14 mouse cellular contexts compared by ENCODE assay signal in the genomic region with DNA sequence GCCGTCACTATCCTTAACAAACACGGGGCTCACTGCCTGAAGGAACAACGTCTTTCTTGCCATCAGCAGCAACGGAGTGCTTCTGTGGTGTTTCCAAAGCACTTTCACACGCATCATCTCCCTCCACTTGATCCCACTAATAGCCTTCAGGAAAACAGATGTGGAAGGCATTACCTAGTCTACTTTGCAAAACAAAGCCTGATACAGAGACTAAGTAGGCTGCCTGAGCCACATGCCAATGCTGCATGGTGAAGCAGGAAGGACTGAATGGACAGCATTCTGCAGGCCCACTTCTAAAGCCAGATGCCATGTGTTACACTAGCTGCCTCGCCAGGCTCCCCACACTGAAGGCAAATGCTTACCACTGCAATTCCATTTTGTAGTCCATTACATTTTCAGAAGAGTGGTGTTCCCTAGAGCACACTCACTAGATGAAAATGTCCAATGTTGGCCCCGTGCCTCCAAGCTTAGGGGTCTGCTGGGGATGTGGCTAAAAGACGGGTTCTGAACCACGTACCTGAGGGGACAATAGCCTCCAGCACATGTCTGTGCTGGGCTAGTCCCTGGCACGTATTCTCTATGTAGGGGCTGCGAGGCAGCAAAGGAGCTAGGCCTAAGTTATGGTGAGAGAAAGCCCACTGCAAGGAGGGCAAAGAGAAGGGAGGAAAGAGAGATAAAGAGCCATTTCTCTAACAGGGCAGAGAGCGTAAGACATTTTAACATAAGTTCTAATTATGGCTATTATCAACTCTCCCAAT.
DNase-seq lines count a peak whose midpoint lies in the region; ATAC-seq and TF ChIP-seq lines count a peak whose summit lies in the region.
"Had no signal": no experiment of that assay in that cellular context is flagged by ENCODE, and none has a peak within 500 bp of the region (broad histone marks: within the 10 kb centered on the region; RNA-seq: fewer than 3 reads in every experiment).

No protein-coding gene starts in this region.

- 0 out of 2 replicates have a peak, but pooled peaks cover under 1% of the 10 kb centered on the region for H3K36me3 ChIP-seq in embryonic facial prominence, embryonic 13.5 days
- H3K36me3 ChIP-seq in hindbrain, embryonic 16.5 days (ENCODE audit: control insufficient read depth, insufficient read depth, low read length) = no peaks in the 10 kb centered on the region
- no peaks in the 10 kb centered on the region for H3K36me3 ChIP-seq in midbrain, postnatal 0 days (ENCODE audit: insufficient read depth, low read length)
- H3K36me3 ChIP-seq: liver, embryonic 13.5 days; stomach, embryonic 15.5 days had no signal

- TF ChIP-seq CTCF in midbrain, postnatal 0 days (IDR thresholded peaks at IDR 0.05) = no peak

- H3K9me3 ChIP-seq in embryonic facial prominence, embryonic 13.5 days = no peaks in the 10 kb centered on the region
- no peaks in the 10 kb centered on the region for H3K9me3 ChIP-seq in hindbrain, embryonic 16.5 days (ENCODE audit: control insufficient read depth, low read length)
- no peaks in the 10 kb centered on the region for H3K9me3 ChIP-seq in midbrain, postnatal 0 days (ENCODE audit: low read length)
- H3K9me3 ChIP-seq: liver, embryonic 13.5 days; stomach, embryonic 15.5 days had no signal

- ATAC-seq in embryonic facial prominence, embryonic 13.5 days (ENCODE audit: insufficient number of reproducible peaks, insufficient read depth, low FRiP score, low TSS enrichment, low read depth) = no peak
- ATAC-seq in hindbrain, embryonic 16.5 days = peak; percentile 63
- ATAC-seq in midbrain, postnatal 0 days (ENCODE audit: low FRiP score) = no peak
- ATAC-seq: activated CD4-positive, CD25-positive, alpha-beta regulatory T cell, adult 4 months; intestine, embryonic 16.5 days had no signal

- 0 out of 2 replicates have a peak overlapping the region, but pooled peaks have one; percentile 32 for H3K9ac ChIP-seq in embryonic facial prominence, embryonic 13.5 days
- H3K9ac ChIP-seq in hindbrain, embryonic 16.5 days (ENCODE audit: low read depth, low read length) = no peak overlapping the region
- no peak overlapping the region for H3K9ac ChIP-seq in midbrain, postnatal 0 days (replicated peaks; ENCODE audit: low read length, poor library complexity, severe bottlenecking)
- H3K9ac ChIP-seq: liver, embryonic 13.5 days; stomach, embryonic 15.5 days had no signal

- 35% methylated on average over 12 of the region's 12 CpGs for WGBS in embryonic facial prominence, embryonic 13.5 days
- 50% methylated on average over 12 of the region's 12 CpGs for WGBS in hindbrain, embryonic 16.5 days
- 55% methylated on average over 12 of the region's 12 CpGs for WGBS in midbrain, postnatal 0 days

- H3K4me2 ChIP-seq in embryonic facial prominence, embryonic 13.5 days = no peak overlapping the region
- no peak overlapping the region for H3K4me2 ChIP-seq in hindbrain, embryonic 16.5 days (ENCODE audit: low read length)
- H3K4me2 ChIP-seq in midbrain, postnatal 0 days (ENCODE audit: low read depth, low read length, poor library complexity, severe bottlenecking) = no peak overlapping the region
- H3K4me2 ChIP-seq: liver, embryonic 13.5 days; stomach, embryonic 15.5 days had no signal

- peak; percentile 40 for DNase-seq in embryo, embryonic 10.5 days (ENCODE audit: low spot score)
- DNase-seq in embryo, embryonic 9.5 days (ENCODE audit: extremely low spot score) = no peak
- peak; percentile 21 for DNase-seq in midbrain, postnatal 0 days (ENCODE audit: low spot score)
- no peak for DNase-seq in lung, postnatal 36 days
- no peak for DNase-seq in left cerebral cortex, adult 9 months (ENCODE audit: low spot score in 2 of 2)
- no peak for DNase-seq in adrenal gland, postnatal 25 days
- DNase-seq: liver, embryonic 13.5 days; lung, postnatal 4 days; right cerebral cortex, postnatal 14 days had no signal

- 0 out of 2 replicates have a peak overlapping the region, but pooled peaks have one; percentile 5 for H3K27ac ChIP-seq in embryonic facial prominence, embryonic 13.5 days
- peak overlapping the region; percentile 23; the same call in 1 of the 2 replicates for H3K27ac ChIP-seq in hindbrain, embryonic 16.5 days (ENCODE audit: low read depth, low read length)
- no peak overlapping the region; the same call in 1 of the 2 replicates for H3K27ac ChIP-seq in midbrain, postnatal 0 days (ENCODE audit: low read depth, low read length)
- H3K27ac ChIP-seq: liver, embryonic 13.5 days; stomach, embryonic 15.5 days had no signal

- peaks cover 56% of the 10 kb centered on the region for H3K4me1 ChIP-seq in embryonic facial prominence, embryonic 13.5 days
- peaks cover 11% of the 10 kb centered on the region for H3K4me1 ChIP-seq in hindbrain, embryonic 16.5 days (ENCODE audit: control insufficient read depth, insufficient read depth, low read depth, low read length)
- H3K4me1 ChIP-seq in midbrain, postnatal 0 days (ENCODE audit: insufficient read depth, low read length) = peaks cover 4% of the 10 kb centered on the region; the same call in 1 of the 2 replicates
- H3K4me1 ChIP-seq: stomach, embryonic 15.5 days had no signal

- no peaks in the 10 kb centered on the region for H3K27me3 ChIP-seq in embryonic facial prominence, embryonic 13.5 days
- no peaks in the 10 kb centered on the region for H3K27me3 ChIP-seq in hindbrain, embryonic 16.5 days (replicated peaks; ENCODE audit: control insufficient read depth, insufficient read depth, low read length)
- H3K27me3 ChIP-seq in midbrain, postnatal 0 days (ENCODE audit: insufficient read depth, low read length) = no peaks in the 10 kb centered on the region
- H3K27me3 ChIP-seq: liver, embryonic 13.5 days; stomach, embryonic 15.5 days had no signal

- no peak overlapping the region for H3K4me3 ChIP-seq in embryonic facial prominence, embryonic 13.5 days
- no peak overlapping the region for H3K4me3 ChIP-seq in hindbrain, embryonic 16.5 days (ENCODE audit: low read length)
- H3K4me3 ChIP-seq in midbrain, postnatal 0 days (ENCODE audit: low read depth, low read length) = no peak overlapping the region
- H3K4me3 ChIP-seq: liver, embryonic 13.5 days; stomach, embryonic 15.5 days had no signal

Comparison
In these comparisons a context has a peak if more than half of its experiments do, and no peak if none do; other contexts are left out.
1. DNase-seq: peak in embryo, embryonic 10.5 days (single experiment) and midbrain, postnatal 0 days (single experiment); none in embryo, embryonic 9.5 days (single experiment), lung, postnatal 36 days (single experiment), left cerebral cortex, adult 9 months (0 of 2) and adrenal gland, postnatal 25 days (single experiment).